Mouse (Mus musculus) hindbrain, embryonic 14.5 days (tissue): ENCODE measurements around the gene Gm7682. TPM values are rescaled to one million over a fixed set of nuclear protein-coding genes. Genes with fewer than 3 reads are reported as not detected.
"Not testable (repeated sequence)": the region's sequence is repeated elsewhere in the genome, so short reads cannot be mapped to it uniquely, and the experiment has no call there.

Experiments
- ATAC-seq: fragments of 200-750 bp; cut with Nextera tagmentation; 2 replicates; pipeline ENCODE4 v1.8.0; 2017; ENCODE audit warnings: moderate number of reproducible peaks, mild to moderate bottlenecking, moderate TSS enrichment, moderate library complexity; ENCODE audit not compliant: low FRiP score
- DNase-seq: peaks from one replicate; pipeline ENCODE4 v3.0.0-alpha.2; 2015; ENCODE audit warnings: low spot score
- H3K27ac ChIP-seq: fragments of 300-500 bp; sonication (generic); 2 replicates; pipeline ENCODE4 v1.5.1; 2014; ENCODE audit warnings: mild to moderate bottlenecking, moderate library complexity
- H3K27me3 ChIP-seq: fragments of 300-500 bp; sonication (generic); 2 replicates; pipeline ENCODE4 v1.6.1; 2014; ENCODE audit warnings: mild to moderate bottlenecking, low read length, mixed read lengths; ENCODE audit not compliant: control insufficient read depth, insufficient read depth
- H3K36me3 ChIP-seq: fragments of 300-500 bp; sonication (generic); replicated peaks from 2 replicates; pipeline ENCODE4 v1.6.1; 2014; ENCODE audit not compliant: control insufficient read depth, insufficient read depth
- H3K4me1 ChIP-seq: fragments of 300-500 bp; sonication (generic); replicated peaks from 2 replicates; pipeline ENCODE4 v1.6.1; 2014; ENCODE audit warnings: antibody characterized with exemption, low read length, mixed read lengths; ENCODE audit not compliant: control insufficient read depth, insufficient read depth
- H3K4me2 ChIP-seq: fragments of 300-500 bp; sonication (generic); replicated peaks from 2 replicates; pipeline ENCODE4 v1.6.1; 2014; ENCODE audit warnings: mild to moderate bottlenecking, moderate library complexity
- H3K4me3 ChIP-seq: fragments of 300-500 bp; sonication (generic); replicated peaks from 2 replicates; pipeline ENCODE4 v1.5.1; 2014; ENCODE audit warnings: mild to moderate bottlenecking, low read length
- H3K9ac ChIP-seq: fragments of 300-500 bp; sonication (generic); 2 replicates; pipeline ENCODE4 v1.6.1; 2014
- H3K9me3 ChIP-seq: fragments of 300-500 bp; sonication (generic); 2 replicates; pipeline ENCODE4 v1.6.1; 2016; ENCODE audit warnings: low read length; ENCODE audit not compliant: control insufficient read depth
- WGBS: fragments of 180-500 bp; shearing (Covaris S2); extraction: QIAGEN DNeasy Blood & Tissue Kit; methylation state at CpG from one replicate; pipeline ENCODE4 v1.1.7; 2014; 5-methylcytosine and 5-hydroxymethylcytosine counted together
- polyA plus RNA-seq: library from polyadenylated mRNA; unstranded; fragments of >200 nt; fragmentation: Nextera tagmentation; extraction: Ambion mirVana; gene quantifications from 2 replicates; pipeline ENCODE4 v1.2.1, GENCODE M21; 2014

Gene Gm7682
- polyA plus RNA-seq: not detected in 2 replicates

GRCm38 (mm10) chr5:94445484-94445883, at the start of gene Gm7682:
TSS of gene Gm7682 (plus strand) at chr5:94445784.
- not testable (repeated sequence) for H3K9me3 ChIP-seq, H3K27ac ChIP-seq, H3K4me3 ChIP-seq, H3K36me3 ChIP-seq, H3K4me1 ChIP-seq, ATAC-seq, H3K4me2 ChIP-seq, H3K27me3 ChIP-seq, DNase-seq, H3K9ac ChIP-seq
- WGBS: no CpG with 5 or more reads among the region's 3 CpGs

Other genes with a start within 250 kb of the Gm7682 start
- gene Gm3106, start 227.8 kb upstream of the Gm7682 start, polyA plus RNA-seq: not detected in 2 replicates
- gene A430089I19Rik, start 139.0 kb upstream of the Gm7682 start, polyA plus RNA-seq: not detected in 2 replicates
- not detected in 2 replicates for gene Gm6502, start 131.3 kb upstream of the Gm7682 start, polyA plus RNA-seq
- not detected in 2 replicates for gene AA792892, start 106.0 kb upstream of the Gm7682 start, polyA plus RNA-seq
- not detected in 2 replicates for gene Gm3139, start 80.5 kb downstream of the Gm7682 start, polyA plus RNA-seq
- gene Gm3147, start 170.6 kb downstream of the Gm7682 start, polyA plus RNA-seq: not detected in 2 replicates
- gene Gm6509, start 178.2 kb downstream of the Gm7682 start, polyA plus RNA-seq: not detected in 2 replicates
- not detected in 2 replicates for gene Gm6205, start 202.6 kb downstream of the Gm7682 start, polyA plus RNA-seq